Mouse (Mus musculus): ENCODE measurements around the gene Lingo3. TPM values are rescaled to one million over a fixed set of nuclear protein-coding genes. Genes with fewer than 3 reads are reported as not detected.

Gene Lingo3
- 1.9 and 2.0 TPM in 2 replicates for polyA plus RNA-seq (2015; fragmentation: Nextera tagmentation; extraction: Ambion mirVana)

DNA sequence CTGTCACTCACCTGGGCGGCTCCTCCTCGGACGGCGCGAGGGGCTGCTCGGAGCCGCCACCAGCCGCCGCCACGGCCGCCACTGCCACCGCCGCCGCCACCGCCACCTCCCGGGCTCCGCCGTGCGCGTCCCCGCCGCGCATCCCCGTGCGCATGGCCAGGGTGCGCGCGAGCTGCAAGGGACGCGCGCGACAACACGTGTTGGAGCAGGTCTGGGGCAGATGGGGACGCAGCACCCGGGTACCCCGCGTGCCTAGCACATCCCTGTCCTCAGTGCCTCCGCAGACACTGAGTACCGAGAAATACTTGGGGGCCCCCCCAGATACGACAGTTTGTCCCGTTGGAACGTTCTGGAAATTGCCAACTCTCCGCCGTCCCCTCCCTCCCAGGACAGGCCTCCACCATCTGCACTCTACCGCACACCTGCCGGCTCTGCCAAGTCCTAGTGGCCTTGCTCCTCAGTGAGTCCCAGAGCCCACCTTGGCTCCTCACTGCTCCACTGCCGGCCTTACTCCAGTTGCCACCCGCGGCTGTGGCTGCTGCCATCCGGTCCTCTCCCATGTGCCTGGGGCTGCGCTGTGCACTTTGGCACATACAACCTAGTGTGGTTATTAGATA lies at the start of gene Lingo3:
TSS of gene Lingo3 (minus strand) at position 109 of the 617 bp plus-strand sequence.
- no peak within 1 kb of the TSS for H3K27ac ChIP-seq
- peak within 1 kb of the TSS; percentile 74 for H3K9ac ChIP-seq
- peaks cover 19% of the 10 kb centered on the region for H3K4me1 ChIP-seq
- H3K36me3 ChIP-seq, result no peaks in the 10 kb centered on the region
- H3K4me2 ChIP-seq, result peak within 1 kb of the TSS; percentile 89
- no peak for ATAC-seq (ENCODE audit: insufficient number of reproducible peaks, insufficient read depth, low FRiP score, low TSS enrichment, low read depth)
- peak within 1 kb of the TSS; percentile 55 for H3K4me3 ChIP-seq
- peaks cover 61% of the 10 kb centered on the region for H3K27me3 ChIP-seq
- H3K9me3 ChIP-seq, result no peaks in the 10 kb centered on the region
- WGBS, result 4% methylated on average over 50 of the region's 51 CpGs

GRCm38 (mm10) chr10:80887181-80887580 lies 43.3 kb upstream of the Lingo3 start:
- Histone ChIP-seq H3K36me3 (no peaks in the 10 kb centered on the region), H3K27me3 (peaks cover 32% of the 10 kb centered on the region), H3K27ac (no peak overlapping the region), H3K9ac (no peak overlapping the region), H3K4me2 (no peak overlapping the region), H3K4me3 (no peak overlapping the region), H3K4me1 (no peaks in the 10 kb centered on the region), H3K9me3 (no peaks in the 10 kb centered on the region)
- ATAC-seq (ENCODE audit: insufficient number of reproducible peaks, insufficient read depth, low FRiP score, low TSS enrichment, low read depth), result no peak
- 73% methylated on average over 11 of the region's 11 CpGs for WGBS

DNA sequence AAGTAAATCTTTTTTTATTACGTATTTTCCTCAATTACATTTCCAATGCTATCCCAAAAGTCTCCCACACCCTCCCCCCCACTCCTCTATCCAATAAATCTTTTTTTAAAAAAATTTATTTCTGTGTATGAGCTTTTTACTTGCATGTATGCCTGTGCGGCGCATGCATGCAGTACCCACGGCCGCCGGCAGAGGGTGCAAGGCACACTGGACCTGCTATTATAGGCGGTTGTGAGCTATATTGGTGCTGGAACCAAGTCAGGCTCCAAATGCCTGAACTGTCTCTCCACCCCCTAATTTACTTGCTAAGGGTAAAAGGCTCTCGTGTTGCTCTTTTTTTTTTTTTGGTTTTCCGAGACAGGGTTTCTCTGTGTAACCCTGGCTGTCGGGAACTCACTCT lies 37.5 kb upstream of the Lingo3 start:
- Histone ChIP-seq H3K27ac (no peak overlapping the region), H3K4me2 (no peak overlapping the region), H3K36me3 (no peaks in the 10 kb centered on the region), H3K4me1 (no peaks in the 10 kb centered on the region), H3K4me3 (no peak overlapping the region), H3K27me3 (no peaks in the 10 kb centered on the region), H3K9ac (no peak overlapping the region), H3K9me3 (no peaks in the 10 kb centered on the region)
- ATAC-seq (ENCODE audit: insufficient number of reproducible peaks, insufficient read depth, low FRiP score, low TSS enrichment, low read depth), result no peak
- 25% methylated on average over 10 of the region's 10 CpGs for WGBS

DNA sequence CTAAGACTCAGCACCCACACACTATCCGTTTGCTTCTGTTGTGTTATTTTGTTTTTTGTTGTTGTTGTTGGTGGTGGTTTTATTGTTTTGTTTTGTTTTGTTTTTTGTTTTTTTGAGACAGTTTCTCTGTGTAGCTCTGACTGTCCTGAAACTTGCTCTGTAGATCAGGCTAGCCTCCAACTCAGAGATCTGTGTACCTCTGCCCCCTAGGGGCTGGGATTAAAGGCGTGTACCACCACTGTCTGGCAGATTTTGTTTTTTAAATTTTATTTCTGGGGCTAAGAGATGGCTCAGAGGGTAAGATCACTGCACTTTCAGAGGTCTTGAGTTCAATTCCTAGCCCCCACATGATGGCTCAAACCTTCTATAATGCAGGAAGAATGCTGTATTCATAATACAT lies 37.1 kb upstream of the Lingo3 start:
- WGBS, result 80% methylated on average over 2 of the region's 2 CpGs
- H3K27ac ChIP-seq, result no peak overlapping the region
- no peak overlapping the region for H3K4me2 ChIP-seq
- H3K9me3 ChIP-seq, result no peaks in the 10 kb centered on the region
- no peaks in the 10 kb centered on the region for H3K4me1 ChIP-seq
- ATAC-seq (ENCODE audit: insufficient number of reproducible peaks, insufficient read depth, low FRiP score, low TSS enrichment, low read depth), result no peak
- H3K4me3 ChIP-seq, result no peak overlapping the region
- H3K9ac ChIP-seq, result no peak overlapping the region
- no peaks in the 10 kb centered on the region for H3K27me3 ChIP-seq
- no peaks in the 10 kb centered on the region for H3K36me3 ChIP-seq

DNA sequence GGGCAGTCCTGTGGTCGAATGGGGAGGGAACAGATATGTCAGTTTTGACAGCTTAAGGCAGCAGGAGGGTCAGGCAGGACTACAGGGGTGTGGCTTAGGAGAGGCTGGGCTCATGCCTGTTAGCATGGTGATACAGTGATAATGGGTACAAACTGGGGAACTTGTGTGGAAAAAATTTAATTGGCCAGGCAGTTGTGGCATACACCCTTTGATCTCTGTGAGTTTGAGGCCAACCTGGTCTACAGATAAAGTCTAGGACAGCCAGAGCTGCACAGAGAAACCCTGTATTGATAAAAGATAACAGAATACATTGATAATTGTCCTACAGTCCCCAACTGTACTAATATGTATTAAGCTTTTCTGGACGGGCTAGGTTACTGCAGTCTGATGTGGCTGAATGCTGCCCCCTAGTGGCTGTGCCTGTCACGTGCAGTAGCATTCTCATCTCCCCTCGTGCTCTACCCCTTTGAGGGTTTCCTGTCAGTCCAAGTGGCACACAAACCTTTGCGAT lies 36.3 kb upstream of the Lingo3 start:
- ATAC-seq (ENCODE audit: insufficient number of reproducible peaks, insufficient read depth, low FRiP score, low TSS enrichment, low read depth), result no peak
- Histone ChIP-seq H3K9ac (no peak overlapping the region), H3K27ac (no peak overlapping the region)

DNA sequence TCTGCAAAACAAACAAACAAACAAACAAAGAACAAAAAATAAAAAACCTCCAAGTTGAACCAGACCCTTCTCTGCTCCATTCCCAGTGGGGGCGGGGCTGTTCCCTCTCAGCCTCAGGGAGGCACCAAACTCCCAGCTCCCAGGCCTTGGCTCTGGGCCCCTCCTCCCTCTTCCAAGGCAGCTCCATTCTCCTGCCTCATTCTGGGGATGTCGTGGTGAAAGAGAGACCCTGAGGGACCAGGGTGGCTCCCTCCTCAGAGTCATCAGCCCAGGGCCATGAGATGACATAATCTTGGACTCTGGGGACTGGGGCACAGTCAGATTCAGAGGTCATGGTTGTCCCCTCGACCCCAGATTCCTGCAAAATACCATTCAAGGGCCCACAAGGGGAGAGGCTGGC lies 32.8 kb upstream of the Lingo3 start:
- 0 out of 2 replicates have a peak overlapping the region, but pooled peaks have one; percentile 44 for H3K9ac ChIP-seq
- no peaks in the 10 kb centered on the region for H3K4me1 ChIP-seq
- 17% methylated on average over 3 of the region's 3 CpGs for WGBS
- no peaks in the 10 kb centered on the region for H3K36me3 ChIP-seq
- no peaks in the 10 kb centered on the region for H3K9me3 ChIP-seq
- 0 out of 2 replicates have a peak, but pooled peaks cover 5% of the 10 kb centered on the region for H3K27me3 ChIP-seq
- no peak overlapping the region for H3K4me3 ChIP-seq
- no peak overlapping the region for H3K4me2 ChIP-seq
- no peak overlapping the region for H3K27ac ChIP-seq
- no peak for ATAC-seq (ENCODE audit: insufficient number of reproducible peaks, insufficient read depth, low FRiP score, low TSS enrichment, low read depth)

More for the DNA sequence above, 36.3 kb upstream of the Lingo3 start:
- no peak overlapping the region for H3K4me2 ChIP-seq
- no peak overlapping the region for H3K4me3 ChIP-seq
- H3K4me1 ChIP-seq, result no peaks in the 10 kb centered on the region
- WGBS, result 19% methylated on average over 5 of the region's 5 CpGs
- H3K9me3 ChIP-seq, result no peaks in the 10 kb centered on the region
- H3K36me3 ChIP-seq, result no peaks in the 10 kb centered on the region
- H3K27me3 ChIP-seq, result no peaks in the 10 kb centered on the region

- H3K27me3 ChIP-seq, result 0 out of 2 replicates have a peak, but pooled peaks cover 5% of the 10 kb centered on the region
- H3K9me3 ChIP-seq, result no peaks in the 10 kb centered on the region
- H3K36me3 ChIP-seq, result no peaks in the 10 kb centered on the region
- WGBS, result 33% methylated on average over 5 of the region's 5 CpGs
- ATAC-seq (ENCODE audit: insufficient number of reproducible peaks, insufficient read depth, low FRiP score, low TSS enrichment, low read depth), result no peak
- H3K4me1 ChIP-seq, result no peaks in the 10 kb centered on the region
- H3K4me3 ChIP-seq, result no peak overlapping the region
- H3K27ac ChIP-seq, result no peak overlapping the region
- H3K4me2 ChIP-seq, result no peak overlapping the region
- no peak overlapping the region for H3K9ac ChIP-seq
Measured at GRCm38 (mm10) chr10:80876028-80876427, 32.2 kb upstream of the Lingo3 start.

- H3K36me3 ChIP-seq, result no peaks in the 10 kb centered on the region
- H3K4me3 ChIP-seq, result no peak overlapping the region
- H3K4me2 ChIP-seq, result no peak overlapping the region
- H3K4me1 ChIP-seq, result no peaks in the 10 kb centered on the region
- peak overlapping the region; percentile 17; the same call in 1 of the 2 replicates for H3K9ac ChIP-seq
- H3K27me3 ChIP-seq, result 0 out of 2 replicates have a peak, but pooled peaks cover 5% of the 10 kb centered on the region
- no peak for ATAC-seq (ENCODE audit: insufficient number of reproducible peaks, insufficient read depth, low FRiP score, low TSS enrichment, low read depth)
- no peaks in the 10 kb centered on the region for H3K9me3 ChIP-seq
- 80% methylated on average over 9 of the region's 9 CpGs for WGBS
- no peak overlapping the region for H3K27ac ChIP-seq
Measured at GRCm38 (mm10) chr10:80874035-80874434, 30.2 kb upstream of the Lingo3 start.

DNA sequence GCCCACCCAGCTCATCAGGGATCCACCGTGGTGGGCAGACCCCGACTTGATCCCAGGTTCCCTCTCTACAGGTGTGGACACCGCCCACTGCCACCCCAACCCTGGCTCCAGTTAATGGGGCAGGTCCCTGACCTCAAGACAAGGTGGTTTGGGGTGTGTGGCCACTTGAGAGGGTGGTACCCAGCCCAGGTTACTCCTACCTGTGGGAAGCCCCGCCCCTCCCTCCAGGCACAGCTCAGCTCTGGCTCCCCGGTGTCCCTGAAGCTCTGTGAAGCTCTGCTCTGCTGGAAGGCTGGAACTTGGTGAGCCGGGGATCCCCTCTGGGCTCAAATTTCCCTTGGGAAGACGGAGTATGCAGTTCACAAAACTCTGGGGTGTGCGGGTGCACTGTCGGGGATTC lies 27.7 kb upstream of the Lingo3 start, which contains the start of gene Tmprss9:
TSS of gene Tmprss9 (plus strand) at position 268 of the 400 bp plus-strand sequence.
- WGBS, result 20% methylated on average over 9 of the region's 9 CpGs
- H3K27ac ChIP-seq, result no peak within 1 kb of the TSS
- ATAC-seq (ENCODE audit: insufficient number of reproducible peaks, insufficient read depth, low FRiP score, low TSS enrichment, low read depth), result no peak
- no peak within 1 kb of the TSS for H3K9ac ChIP-seq
- H3K4me2 ChIP-seq, result no peak within 1 kb of the TSS
- no peaks in the 10 kb centered on the region for H3K9me3 ChIP-seq
- 0 out of 2 replicates have a peak, but pooled peaks cover 5% of the 10 kb centered on the region for H3K27me3 ChIP-seq
- H3K36me3 ChIP-seq, result peaks cover 23% of the 10 kb centered on the region
- no peak within 1 kb of the TSS for H3K4me3 ChIP-seq
- no peaks in the 10 kb centered on the region for H3K4me1 ChIP-seq

GRCm38 (mm10) chr10:80870993-80871392 lies 27.2 kb upstream of the Lingo3 start:
- Histone ChIP-seq H3K4me3 (no peak overlapping the region), H3K36me3 (peaks cover 29% of the 10 kb centered on the region), H3K9me3 (no peaks in the 10 kb centered on the region), H3K27me3 (0 out of 2 replicates have a peak, but pooled peaks cover 5% of the 10 kb centered on the region), H3K27ac (no peak overlapping the region), H3K9ac (no peak overlapping the region), H3K4me1 (no peaks in the 10 kb centered on the region), H3K4me2 (no peak overlapping the region)
- 71% methylated on average over 1 of the region's 6 CpGs for WGBS
- no peak for ATAC-seq (ENCODE audit: insufficient number of reproducible peaks, insufficient read depth, low FRiP score, low TSS enrichment, low read depth)

DNA sequence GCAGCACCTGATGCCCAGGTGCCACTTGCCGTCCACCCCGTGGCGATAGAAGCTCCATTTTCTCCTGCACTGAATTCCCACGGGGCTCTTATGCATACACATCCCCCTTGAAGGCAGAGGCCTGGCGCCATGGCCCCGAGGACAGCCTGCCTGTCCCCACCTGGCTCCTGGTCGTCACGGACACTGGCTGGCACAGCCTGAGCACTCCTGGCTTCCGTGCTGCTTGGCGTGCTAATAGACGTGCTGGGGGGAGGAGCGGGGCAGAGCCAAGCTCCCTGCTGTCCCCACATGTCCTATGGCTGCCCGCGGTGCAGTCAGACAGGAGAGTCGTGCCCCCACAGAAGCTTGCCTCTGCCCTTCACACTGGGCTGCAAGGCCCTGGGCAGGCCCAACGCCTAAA lies 20.6 kb upstream of the Lingo3 start:
- H3K4me1 ChIP-seq, result no peaks in the 10 kb centered on the region
- no peak for ATAC-seq (ENCODE audit: insufficient number of reproducible peaks, insufficient read depth, low FRiP score, low TSS enrichment, low read depth)
- no peaks in the 10 kb centered on the region for H3K9me3 ChIP-seq
- H3K4me2 ChIP-seq, result no peak overlapping the region
- no peaks in the 10 kb centered on the region for H3K27me3 ChIP-seq
- no peak overlapping the region for H3K27ac ChIP-seq
- 90% methylated on average over 16 of the region's 16 CpGs for WGBS
- H3K4me3 ChIP-seq, result no peak overlapping the region
- H3K36me3 ChIP-seq, result peaks cover 78% of the 10 kb centered on the region
- no peak overlapping the region for H3K9ac ChIP-seq

GRCm38 (mm10) chr10:80862305-80862704 lies 18.5 kb upstream of the Lingo3 start:
- Histone ChIP-seq H3K27ac (no peak overlapping the region), H3K4me3 (no peak overlapping the region), H3K27me3 (no peaks in the 10 kb centered on the region), H3K36me3 (peaks cover 62% of the 10 kb centered on the region), H3K4me2 (no peak overlapping the region), H3K9ac (no peak overlapping the region), H3K9me3 (no peaks in the 10 kb centered on the region), H3K4me1 (peaks cover 8% of the 10 kb centered on the region)
- ATAC-seq (ENCODE audit: insufficient number of reproducible peaks, insufficient read depth, low FRiP score, low TSS enrichment, low read depth), result no peak
- 91% methylated on average over 5 of the region's 5 CpGs for WGBS

Measured in embryonic facial prominence, embryonic 13.5 days (tissue).